Mouse (Mus musculus) kidney, adult 2 months (tissue): Measurements from ENCODE around the gene Gjb1. TPM values are rescaled to one million over a fixed set of nuclear protein-coding genes. Genes with fewer than 3 reads are reported as not detected.
A peak's percentile ranks its signal among the peaks of the same experiment; 100 is the strongest.

Experiments
- DNase-seq: peaks from one replicate; pipeline ENCODE4 v3.0.0; 2021
- H3K27ac ChIP-seq: fragments of 200-500 bp; 2 replicates; pipeline ENCODE4 v1.5.1; 2012; ENCODE audit warnings: low read depth, low read length, control low read depth, inconsistent platforms; ENCODE audit not compliant: insufficient read depth
- H3K27me3 ChIP-seq: fragments of 200-500 bp; replicated peaks from 2 replicates; pipeline ENCODE4 v1.6.1; 2012; ENCODE audit warnings: mild to moderate bottlenecking, moderate library complexity, low read length, inconsistent platforms; ENCODE audit not compliant: control insufficient read depth, insufficient read depth
- H3K36me3 ChIP-seq: fragments of 200-500 bp; 2 replicates; pipeline ENCODE4 v1.6.1; 2012; ENCODE audit warnings: mild to moderate bottlenecking, moderate library complexity, low read length, inconsistent platforms; ENCODE audit not compliant: control insufficient read depth, insufficient read depth
- H3K4me1 ChIP-seq: fragments of 200-500 bp; 2 replicates; pipeline ENCODE4 v1.6.1; 2011; ENCODE audit warnings: low read length; ENCODE audit not compliant: control insufficient read depth, insufficient read depth
- H3K4me3 ChIP-seq: fragments of 200-500 bp; 2 replicates; pipeline ENCODE4 v1.5.1; 2011; ENCODE audit warnings: mild to moderate bottlenecking, low read depth, low read length, control low read depth; ENCODE audit not compliant: insufficient read depth
- CTCF ChIP-seq: fragments of 200-500 bp; conservative IDR thresholded peaks from 2 replicates; pipeline ENCODE4 v1.5.1; 2011; ENCODE audit warnings: low read depth, mild to moderate bottlenecking, control low read depth, low read length, moderate library complexity, mixed read lengths; ENCODE audit not compliant: insufficient read depth, insufficient read length
- POLR2A ChIP-seq: fragments of 200-500 bp; IDR thresholded peaks from one replicate; pipeline ENCODE4 v1.6.1; 2011; ENCODE audit warnings: low read depth, low read length, control low read depth
- WGBS: fragments of 180-500 bp; shearing (Covaris S2); methylation state at CpG from one replicate; pipeline ENCODE4 v1.1.7; 2018; 5-methylcytosine and 5-hydroxymethylcytosine counted together
- polyA plus RNA-seq: library from polyadenylated mRNA; depleted of rRNA; stranded (reverse); fragments of >200 nt; gene quantifications from 2 replicates; pipeline ENCODE4 v1.2.3, GENCODE M21; 2012

Gjb1 gene
- polyA plus RNA-seq, 1 experiment: 122 TPM

- H3K36me3 ChIP-seq: no peaks in the 10 kb centered on the region
- TF ChIP-seq POLR2A: no peak
- TF ChIP-seq CTCF: peak; percentile 40
- no peaks in the 10 kb centered on the region for H3K27me3 ChIP-seq
- peak overlapping the region; percentile 66; the same call in 1 of the 2 replicates for H3K27ac ChIP-seq
- peak overlapping the region; percentile 89 for H3K4me3 ChIP-seq
- WGBS: 2% methylated on average over 32 of the region's 36 CpGs
- peaks cover 3% of the 10 kb centered on the region; the same call in 1 of the 2 replicates for H3K4me1 ChIP-seq
- peak; percentile 61 for DNase-seq
Measured at GRCm38 (mm10) chrX:101418946-101419724, 43.0 kb downstream of the Gjb1 start.

- no peaks in the 10 kb centered on the region for H3K36me3 ChIP-seq
- WGBS: 1% methylated on average over 54 of the region's 54 CpGs
Measured at GRCm38 (mm10) chrX:101419725-101420699, 43.8 kb downstream of the Gjb1 start.

GRCm38 (mm10) chrX:101420700-101421095 lies 44.5 kb downstream of the Gjb1 start, which contains the start of gene Zmym3:
TSS of gene Zmym3 (minus strand) at chrX:101420849.
- Histone ChIP-seq H3K4me1 (peaks cover 3% of the 10 kb centered on the region; the same call in 1 of the 2 replicates), H3K27me3 (no peaks in the 10 kb centered on the region), H3K36me3 (no peaks in the 10 kb centered on the region), H3K4me3 (peak within 1 kb of the TSS; percentile 89), H3K27ac (peak within 1 kb of the TSS; percentile 43; the same call in 1 of the 2 replicates)
- TF ChIP-seq CTCF: no peak
- TF ChIP-seq POLR2A: no peak
- WGBS: 30% methylated on average over 4 of the region's 4 CpGs
- DNase-seq: peak; percentile 5

More at GRCm38 (mm10) chrX:101419725-101420699, 43.8 kb downstream of the Gjb1 start:
- DNase-seq: peak; percentile 90
- peaks cover 3% of the 10 kb centered on the region; the same call in 1 of the 2 replicates for H3K4me1 ChIP-seq
- TF ChIP-seq POLR2A: no peak
- TF ChIP-seq CTCF: no peak
- H3K27me3 ChIP-seq: no peaks in the 10 kb centered on the region
- H3K4me3 ChIP-seq: peak overlapping the region; percentile 89
- H3K27ac ChIP-seq: peak overlapping the region; percentile 66; the same call in 1 of the 2 replicates

GRCm38 (mm10) chrX:101423462-101423861 lies 47.3 kb downstream of the Gjb1 start:
- Histone ChIP-seq H3K27me3 (no peaks in the 10 kb centered on the region), H3K4me3 (no peak overlapping the region), H3K27ac (no peak overlapping the region), H3K4me1 (peaks cover 3% of the 10 kb centered on the region; the same call in 1 of the 2 replicates), H3K36me3 (no peaks in the 10 kb centered on the region)
- DNase-seq: no peak
- no peak for TF ChIP-seq POLR2A
- TF ChIP-seq CTCF: no peak
- 78% methylated on average over 2 of the region's 2 CpGs for WGBS

GRCm38 (mm10) chrX:101427774-101428173 lies 51.6 kb downstream of the Gjb1 start:
- DNase-seq: peak; percentile 34
- no peaks in the 10 kb centered on the region for H3K4me1 ChIP-seq
- no peaks in the 10 kb centered on the region for H3K27me3 ChIP-seq
- H3K36me3 ChIP-seq: no peaks in the 10 kb centered on the region
- H3K27ac ChIP-seq: no peak overlapping the region
- H3K4me3 ChIP-seq: no peak overlapping the region
- 0% methylated on average over 1 of the region's 1 CpGs for WGBS
- TF ChIP-seq POLR2A (no peak), CTCF (peak; percentile 36)

GRCm38 (mm10) chrX:101428785-101429141 lies 52.6 kb downstream of the Gjb1 start:
- peak overlapping the region; percentile 100 for H3K27ac ChIP-seq
- no peak for DNase-seq
- peak overlapping the region; percentile 93 for H3K4me3 ChIP-seq
- H3K36me3 ChIP-seq: no peaks in the 10 kb centered on the region
- TF ChIP-seq POLR2A: no peak
- TF ChIP-seq CTCF: no peak
- H3K27me3 ChIP-seq: no peaks in the 10 kb centered on the region
- 3% methylated on average over 7 of the region's 7 CpGs for WGBS
- H3K4me1 ChIP-seq: no peaks in the 10 kb centered on the region
